Mouse (Mus musculus) erythroblast, embryonic 14.5 days (primary cell): ENCODE data around the gene Axl. TPM values are rescaled to one million over a fixed set of nuclear protein-coding genes. Genes with fewer than 3 reads are reported as not detected.
A peak's percentile ranks its signal among the peaks of the same experiment; 100 is the strongest.

ENCODE experiments used
- H3K27me3 ChIP-seq: 2 replicates; pipeline ENCODE4 v1.6.1; 2012; ENCODE audit warnings: inconsistent platforms; ENCODE audit not compliant: control insufficient read depth
- H3K36me3 ChIP-seq: 2 replicates; pipeline ENCODE4 v1.6.1; 2012; ENCODE audit warnings: mild to moderate bottlenecking, inconsistent platforms; ENCODE audit not compliant: control insufficient read depth
- H3K4me1 ChIP-seq: 2 replicates; pipeline ENCODE4 v1.6.1; 2012; ENCODE audit warnings: inconsistent platforms; ENCODE audit not compliant: control insufficient read depth
- H3K4me3 ChIP-seq: replicated peaks from 2 replicates; pipeline ENCODE3; 2012; ENCODE audit warnings: moderate library complexity, mild to moderate bottlenecking, inconsistent platforms
- H3K9me3 ChIP-seq: 2 replicates; pipeline ENCODE4 v1.6.1; 2012; ENCODE audit warnings: low read length, inconsistent platforms, mixed read lengths; ENCODE audit not compliant: control insufficient read depth
- GATA1 ChIP-seq: IDR thresholded peaks from 2 replicates; pipeline ENCODE4 v1.6.1; 2012; ENCODE audit warnings: low read length, inconsistent platforms, mixed read lengths
- TAL1 ChIP-seq: IDR thresholded peaks from 3 replicates; pipeline ENCODE4 v1.6.1; 2012; ENCODE audit warnings: low read length, inconsistent platforms, mixed read lengths
- polyA plus RNA-seq: library from polyadenylated mRNA; stranded (reverse); fragments of >175 nt; gene quantifications from 2 replicates; pipeline ENCODE4 v1.2.3, GENCODE M21; 2012

The Axl gene
- polyA plus RNA-seq, 1 experiment: 0.26 TPM

GRCm38 (mm10) chr7:25720760-25721159 is 67.7 kb downstream of the Axl start:
- H3K36me3 ChIP-seq: peaks cover 78% of the 10 kb centered on the region
- H3K9me3 ChIP-seq: no peaks in the 10 kb centered on the region
- no peak overlapping the region for H3K4me3 ChIP-seq
- H3K4me1 ChIP-seq: peaks cover 50% of the 10 kb centered on the region
- TF ChIP-seq GATA1 (no peak), TAL1 (no peak)
- no peaks in the 10 kb centered on the region; the same call in 1 of the 2 replicates for H3K27me3 ChIP-seq

DNA sequence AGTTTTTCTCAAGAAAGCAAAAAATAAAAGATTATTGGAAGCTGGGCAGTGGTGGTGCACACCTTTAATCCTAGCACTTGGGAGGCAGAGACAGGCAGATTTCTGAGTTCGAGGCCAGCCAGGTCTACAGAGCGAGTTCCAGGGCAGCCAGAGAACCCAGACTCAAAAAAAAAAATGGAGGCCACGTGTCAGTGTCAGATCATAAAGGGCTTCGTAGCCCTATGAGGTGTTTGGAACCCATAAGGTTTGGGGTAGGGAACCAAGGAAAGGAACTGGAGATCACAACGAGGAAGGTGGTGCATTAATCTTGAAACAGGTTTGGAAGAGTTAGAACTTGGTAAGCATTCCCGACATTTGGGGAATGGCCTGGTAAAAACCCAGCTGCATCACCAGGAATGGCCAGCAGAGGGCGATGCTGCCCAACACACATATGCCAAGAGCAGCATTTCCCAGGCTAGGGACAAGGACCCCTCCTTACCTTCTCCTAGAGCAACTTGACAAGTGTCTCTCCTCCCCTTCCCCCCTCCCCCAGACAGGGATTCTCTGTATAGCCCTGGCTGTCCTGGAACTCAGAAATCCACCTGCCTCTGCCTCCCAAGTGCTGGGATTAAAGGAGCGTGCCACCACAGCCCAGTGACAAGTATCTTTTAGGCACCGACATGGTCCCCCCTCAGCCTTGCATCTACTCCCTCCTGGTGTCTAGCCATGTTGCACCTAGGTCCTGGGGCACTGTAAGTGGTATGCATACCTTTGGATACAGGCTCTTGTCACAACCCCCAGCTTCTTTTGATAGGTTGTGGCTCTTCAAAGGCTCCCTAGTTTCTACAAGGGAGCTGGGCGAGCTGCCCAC is 68.5 kb downstream of the Axl start:
- H3K27me3 ChIP-seq: no peaks in the 10 kb centered on the region; the same call in 1 of the 2 replicates
- no peaks in the 10 kb centered on the region for H3K9me3 ChIP-seq
- TF ChIP-seq GATA1 (no peak), TAL1 (no peak)
- H3K4me1 ChIP-seq: peaks cover 50% of the 10 kb centered on the region
- no peak overlapping the region for H3K4me3 ChIP-seq
- peaks cover 78% of the 10 kb centered on the region for H3K36me3 ChIP-seq

DNA sequence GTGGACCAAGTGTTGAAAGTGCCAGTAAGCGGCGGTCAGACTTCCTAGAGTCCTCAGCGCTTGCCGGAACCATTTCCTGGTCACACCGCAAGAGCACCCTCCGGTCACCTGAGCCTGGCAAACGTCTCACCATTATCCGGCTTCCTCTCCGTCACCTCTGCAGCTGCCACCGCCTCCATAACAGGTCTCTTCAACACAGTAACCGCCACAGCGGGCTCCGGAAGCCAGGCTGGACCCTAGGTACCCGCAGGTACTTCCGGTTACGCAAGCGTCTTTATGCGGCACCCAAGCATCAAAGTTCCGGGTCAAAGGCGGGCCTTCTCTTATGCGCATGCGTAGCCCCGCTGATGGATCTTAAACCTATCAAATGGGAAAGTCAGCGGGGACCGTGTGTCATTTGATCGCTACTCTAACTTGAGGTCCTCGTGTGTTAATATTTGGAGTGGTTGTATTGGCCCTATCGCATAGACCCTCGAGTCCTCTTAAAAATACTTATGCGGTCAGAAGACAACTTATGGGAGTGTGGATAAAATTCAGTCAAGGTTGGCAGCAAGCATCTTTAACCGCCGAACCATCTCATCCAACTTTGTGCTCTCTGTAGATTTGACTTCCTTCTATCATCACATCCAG is 69.6 kb downstream of the Axl start, which contains the start of gene Ccdc97:
Ccdc97 (minus strand) TSS at position 301 of the 630 bp plus-strand sequence.
- peaks cover 78% of the 10 kb centered on the region for H3K36me3 ChIP-seq
- no peaks in the 10 kb centered on the region for H3K27me3 ChIP-seq
- TF ChIP-seq GATA1: no peak
- no peak for TF ChIP-seq TAL1
- H3K4me1 ChIP-seq: peaks cover 48% of the 10 kb centered on the region
- H3K9me3 ChIP-seq: no peaks in the 10 kb centered on the region
- H3K4me3 ChIP-seq: peak within 1 kb of the TSS; percentile 76

DNA sequence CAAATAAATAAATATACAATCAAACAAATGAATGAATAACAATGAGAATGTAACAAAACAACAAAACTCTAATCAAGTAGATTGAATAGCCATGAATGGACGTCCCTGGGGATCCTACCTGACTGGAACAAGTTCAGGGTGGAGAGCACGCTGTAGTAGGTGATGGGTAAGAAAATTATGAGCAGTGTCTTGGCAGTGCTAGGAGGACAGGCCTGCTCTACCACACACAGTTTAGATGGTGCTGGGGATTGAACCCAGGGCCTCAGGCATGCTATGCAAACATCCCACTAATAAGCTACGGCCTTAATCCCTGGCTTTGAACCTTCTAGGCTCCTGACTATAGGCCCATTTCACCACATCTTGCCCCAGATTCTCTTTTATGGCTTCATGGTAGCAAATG is 71.0 kb downstream of the Axl start:
- Histone ChIP-seq H3K9me3 (no peaks in the 10 kb centered on the region), H3K4me3 (peak overlapping the region; percentile 76), H3K36me3 (peaks cover 78% of the 10 kb centered on the region), H3K27me3 (no peaks in the 10 kb centered on the region), H3K4me1 (peaks cover 41% of the 10 kb centered on the region)
- TF ChIP-seq GATA1 (no peak), TAL1 (no peak)

GRCm38 (mm10) chr7:25715731-25716271 is 72.7 kb downstream of the Axl start:
- Histone ChIP-seq H3K4me1 (peaks cover 38% of the 10 kb centered on the region), H3K27me3 (no peaks in the 10 kb centered on the region), H3K36me3 (peaks cover 78% of the 10 kb centered on the region), H3K9me3 (no peaks in the 10 kb centered on the region), H3K4me3 (no peak overlapping the region)
- TF ChIP-seq TAL1 (no peak), GATA1 (no peak)

- Histone ChIP-seq H3K4me1 (peaks cover 33% of the 10 kb centered on the region), H3K4me3 (no peak overlapping the region), H3K27me3 (no peaks in the 10 kb centered on the region), H3K36me3 (peaks cover 76% of the 10 kb centered on the region), H3K9me3 (no peaks in the 10 kb centered on the region)
- TF ChIP-seq GATA1 (no peak), TAL1 (no peak)
Measured at GRCm38 (mm10) chr7:25714581-25714980, 73.9 kb downstream of the Axl start.

- Histone ChIP-seq H3K4me3 (no peak overlapping the region), H3K36me3 (peaks cover 79% of the 10 kb centered on the region), H3K4me1 (peaks cover 22% of the 10 kb centered on the region), H3K9me3 (no peaks in the 10 kb centered on the region), H3K27me3 (no peaks in the 10 kb centered on the region)
- TF ChIP-seq GATA1 (no peak), TAL1 (no peak)
Measured at GRCm38 (mm10) chr7:25712801-25713200, 75.7 kb downstream of the Axl start.

GRCm38 (mm10) chr7:25711731-25712197 is 76.7 kb downstream of the Axl start:
- Histone ChIP-seq H3K36me3 (peaks cover 82% of the 10 kb centered on the region), H3K27me3 (no peaks in the 10 kb centered on the region), H3K4me1 (peaks cover 21% of the 10 kb centered on the region), H3K9me3 (no peaks in the 10 kb centered on the region), H3K4me3 (no peak overlapping the region)
- no peak for TF ChIP-seq TAL1
- no peak for TF ChIP-seq GATA1

DNA sequence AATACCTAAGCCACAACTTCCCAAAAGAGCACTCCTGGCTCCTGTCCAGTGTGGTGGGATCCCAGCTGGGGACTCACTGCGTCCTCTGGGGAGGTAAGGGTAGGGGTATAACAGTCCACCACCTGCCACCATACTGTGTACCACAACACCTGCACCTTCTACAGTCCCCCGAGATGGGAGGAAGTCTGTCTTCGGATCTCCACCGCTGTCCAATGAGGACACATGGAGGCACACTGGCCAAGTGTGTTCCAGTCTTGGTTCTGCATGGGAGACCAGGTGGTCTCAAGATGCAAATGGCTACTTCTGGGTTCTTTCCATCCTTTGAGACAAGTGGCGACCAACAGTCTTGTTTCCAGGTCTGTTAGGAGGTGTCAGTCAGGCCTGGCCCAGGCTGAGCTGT is 77.3 kb downstream of the Axl start:
- peaks cover 82% of the 10 kb centered on the region for H3K36me3 ChIP-seq
- no peaks in the 10 kb centered on the region for H3K27me3 ChIP-seq
- no peak for TF ChIP-seq TAL1
- TF ChIP-seq GATA1: no peak
- H3K4me1 ChIP-seq: peaks cover 21% of the 10 kb centered on the region
- H3K4me3 ChIP-seq: no peak overlapping the region
- H3K9me3 ChIP-seq: no peaks in the 10 kb centered on the region
